Mouse (Mus musculus): ENCODE measurements around the gene Med12l. TPM values are rescaled to one million over a fixed set of nuclear protein-coding genes. Genes with fewer than 3 reads are reported as not detected.
A peak's percentile ranks its signal among the peaks of the same experiment; 100 is the strongest.

The Med12l gene
- polyA plus RNA-seq, 1 experiment from 2014 or later: 2.3 TPM

DNA sequence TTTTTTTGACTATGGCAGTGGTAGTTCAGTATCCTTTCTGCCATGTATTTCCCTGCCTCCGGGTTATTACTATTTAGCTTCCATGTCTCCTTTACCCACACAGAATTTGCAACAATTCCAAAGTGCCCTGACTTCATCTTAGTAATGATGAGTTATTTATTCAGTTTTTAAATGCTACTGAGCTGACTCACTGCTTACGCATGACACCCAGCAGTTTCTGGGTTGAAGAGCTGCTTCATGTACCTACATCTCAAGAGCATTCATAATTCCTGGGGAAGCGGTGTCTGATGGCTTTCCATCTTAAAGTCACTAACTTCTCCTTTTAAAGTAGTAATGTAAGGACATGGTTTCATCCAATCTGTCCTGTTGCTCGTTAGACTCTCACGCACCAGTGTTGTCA is 299.3 kb downstream of the Med12l start:
- WGBS: 96% methylated on average over 5 of the region's 5 CpGs
- no peaks in the 10 kb centered on the region for H3K27me3 ChIP-seq (ENCODE audit: low read depth, poor library complexity, severe bottlenecking)
- no peak overlapping the region for H3K27ac ChIP-seq (replicated peaks)
- H3K9me3 ChIP-seq (replicated peaks): no peaks in the 10 kb centered on the region
- DNase-seq (ENCODE audit: low spot score): no peak
- H3K4me3 ChIP-seq: no peak overlapping the region
- H3K4me1 ChIP-seq: no peaks in the 10 kb centered on the region
- H3K36me3 ChIP-seq: no peaks in the 10 kb centered on the region

DNA sequence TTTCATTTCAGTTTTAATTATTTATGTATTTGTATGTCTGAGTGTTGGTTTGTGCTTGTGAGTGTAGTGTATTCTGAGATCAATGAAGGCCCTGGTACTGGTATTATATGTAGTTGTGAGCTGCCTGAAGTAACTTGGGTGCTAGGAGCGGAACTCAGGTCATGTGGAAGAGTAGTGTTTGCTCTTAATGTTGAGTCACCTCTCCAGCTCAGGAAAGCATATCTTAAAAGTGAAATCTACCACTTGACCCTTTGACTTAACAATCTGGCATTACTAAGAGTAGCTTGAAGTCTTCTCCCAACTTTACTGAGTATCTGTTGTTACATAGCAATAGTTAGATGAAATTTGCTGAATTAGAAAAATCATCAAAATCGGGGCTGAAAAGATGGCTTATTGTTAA is 299.9 kb downstream of the Med12l start:
- H3K36me3 ChIP-seq: no peaks in the 10 kb centered on the region
- H3K4me1 ChIP-seq: no peaks in the 10 kb centered on the region
- H3K27me3 ChIP-seq (ENCODE audit: low read depth, poor library complexity, severe bottlenecking): no peaks in the 10 kb centered on the region
- H3K9me3 ChIP-seq (replicated peaks): no peaks in the 10 kb centered on the region
- no peak overlapping the region for H3K4me3 ChIP-seq
- DNase-seq (ENCODE audit: low spot score): no peak
- no peak overlapping the region for H3K27ac ChIP-seq (replicated peaks)
- 90% methylated on average over 2 of the region's 2 CpGs for WGBS

DNA sequence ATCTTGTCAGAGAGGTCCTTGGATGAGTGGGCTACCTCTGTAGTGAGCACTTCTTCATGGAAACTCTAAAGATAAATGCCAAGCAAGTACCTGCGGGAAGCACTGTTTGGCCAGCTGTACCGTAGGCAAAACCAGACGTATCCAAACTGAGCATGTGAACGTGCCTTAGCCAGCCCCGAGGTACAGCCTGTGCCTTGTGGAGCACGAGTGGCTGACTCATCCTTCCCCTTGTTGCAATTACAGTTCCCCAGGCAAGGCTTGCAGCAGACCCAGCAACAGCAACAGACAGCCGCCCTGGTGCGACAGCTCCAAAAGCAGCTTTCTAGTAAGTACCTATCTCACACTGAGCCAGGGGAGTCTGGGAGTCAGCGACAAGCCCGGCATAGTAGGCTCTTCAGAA is 307.0 kb downstream of the Med12l start:
- Histone ChIP-seq H3K4me3 (no peak overlapping the region), H3K36me3 (peaks cover 2% of the 10 kb centered on the region; the same call in 1 of the 2 replicates), H3K9me3 (replicated peaks) (no peaks in the 10 kb centered on the region), H3K4me1 (no peaks in the 10 kb centered on the region), H3K27ac (replicated peaks) (no peak overlapping the region), H3K27me3 (ENCODE audit: low read depth, poor library complexity, severe bottlenecking) (no peaks in the 10 kb centered on the region)
- WGBS: 93% methylated on average over 10 of the region's 10 CpGs
- no peak for DNase-seq (ENCODE audit: low spot score)

DNA sequence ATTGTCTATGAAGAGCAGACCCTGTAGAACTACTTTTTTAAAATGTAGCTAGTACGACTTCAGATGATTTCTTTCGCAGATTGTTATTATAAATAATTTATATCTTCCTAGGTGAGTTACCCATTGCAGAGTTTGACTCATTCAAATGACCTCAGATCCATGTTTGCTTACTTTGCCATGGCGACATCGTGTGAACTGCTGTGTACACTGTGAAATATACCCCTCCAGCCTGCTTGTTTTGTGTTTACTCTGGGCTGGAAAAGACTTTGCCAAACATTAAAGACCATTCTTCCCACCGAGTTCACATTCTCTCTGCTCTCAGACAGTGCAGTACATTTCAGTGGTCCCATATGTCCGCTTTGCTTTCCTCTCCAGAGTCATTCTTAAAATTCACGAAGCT is 310.5 kb downstream of the Med12l start:
- WGBS: 83% methylated on average over 7 of the region's 7 CpGs
- H3K36me3 ChIP-seq: peaks cover 23% of the 10 kb centered on the region

DNA sequence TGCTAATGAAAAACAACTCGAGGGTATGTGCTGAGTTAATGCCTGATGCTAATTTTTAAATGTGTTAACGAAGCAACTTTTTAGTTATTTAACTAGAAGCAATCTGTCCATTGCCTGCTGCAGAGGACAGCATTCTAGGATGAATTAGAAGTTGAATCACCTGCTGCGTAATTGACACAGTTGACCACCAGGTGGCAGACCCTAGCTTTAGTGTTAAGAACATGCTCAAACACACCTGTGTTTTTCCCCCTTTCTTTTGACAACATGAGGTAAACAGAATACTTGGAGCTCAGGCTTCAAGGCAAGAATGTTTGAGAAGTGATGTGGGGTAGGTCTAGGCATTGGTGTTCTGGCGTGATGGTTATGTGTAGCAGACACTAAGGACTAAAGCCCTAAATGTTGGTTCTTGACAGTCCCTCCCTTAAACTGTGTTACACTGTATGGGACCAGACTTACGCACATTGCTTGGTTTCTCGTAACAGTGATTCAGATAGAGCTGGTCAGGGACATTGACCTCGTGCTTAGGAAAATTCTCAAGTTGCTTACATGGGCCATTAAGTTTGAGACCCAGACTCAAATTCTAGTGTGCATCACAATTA is 315.8 kb downstream of the Med12l start:
- Histone ChIP-seq H3K27me3 (ENCODE audit: low read depth, poor library complexity, severe bottlenecking) (no peaks in the 10 kb centered on the region), H3K4me1 (no peaks in the 10 kb centered on the region), H3K4me3 (no peak overlapping the region), H3K9me3 (replicated peaks) (no peaks in the 10 kb centered on the region), H3K27ac (replicated peaks) (no peak overlapping the region), H3K36me3 (peaks cover 30% of the 10 kb centered on the region)
- peak; percentile 30 for DNase-seq (ENCODE audit: low spot score)
- 47% methylated on average over 7 of the region's 7 CpGs for WGBS

More for the DNA sequence above, 310.5 kb downstream of the Med12l start:
- Histone ChIP-seq H3K27ac (replicated peaks) (no peak overlapping the region), H3K9me3 (replicated peaks) (no peaks in the 10 kb centered on the region), H3K4me1 (no peaks in the 10 kb centered on the region), H3K27me3 (ENCODE audit: low read depth, poor library complexity, severe bottlenecking) (no peaks in the 10 kb centered on the region), H3K4me3 (no peak overlapping the region)
- DNase-seq (ENCODE audit: low spot score): no peak

DNA sequence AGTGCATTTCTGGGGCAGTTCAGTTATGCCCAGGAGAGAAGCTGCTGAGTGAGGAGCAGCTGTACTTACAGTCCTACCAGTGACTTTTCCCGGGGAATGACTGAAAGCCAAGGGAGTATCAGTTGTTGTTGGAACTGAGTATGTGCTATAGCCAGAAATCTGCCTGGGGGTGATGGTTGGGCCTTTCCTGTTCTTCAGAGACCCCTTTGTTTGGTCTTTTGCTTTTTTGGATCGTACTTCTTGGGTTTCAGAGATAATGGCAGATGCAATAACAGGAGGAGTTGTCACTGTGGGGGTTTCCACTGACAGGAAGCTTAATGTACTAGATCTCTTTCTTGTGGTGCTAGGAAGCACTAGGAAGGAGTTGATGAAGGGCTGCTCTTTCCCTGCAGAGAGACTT is 322.9 kb downstream of the Med12l start:
- H3K9me3 ChIP-seq (replicated peaks): no peaks in the 10 kb centered on the region
- H3K27ac ChIP-seq (replicated peaks): no peak overlapping the region
- DNase-seq (ENCODE audit: low spot score): no peak
- H3K27me3 ChIP-seq (ENCODE audit: low read depth, poor library complexity, severe bottlenecking): no peaks in the 10 kb centered on the region
- H3K4me1 ChIP-seq: no peaks in the 10 kb centered on the region
- no peak overlapping the region for H3K4me3 ChIP-seq
- WGBS: 92% methylated on average over 2 of the region's 2 CpGs
- H3K36me3 ChIP-seq: peaks cover 28% of the 10 kb centered on the region

DNA sequence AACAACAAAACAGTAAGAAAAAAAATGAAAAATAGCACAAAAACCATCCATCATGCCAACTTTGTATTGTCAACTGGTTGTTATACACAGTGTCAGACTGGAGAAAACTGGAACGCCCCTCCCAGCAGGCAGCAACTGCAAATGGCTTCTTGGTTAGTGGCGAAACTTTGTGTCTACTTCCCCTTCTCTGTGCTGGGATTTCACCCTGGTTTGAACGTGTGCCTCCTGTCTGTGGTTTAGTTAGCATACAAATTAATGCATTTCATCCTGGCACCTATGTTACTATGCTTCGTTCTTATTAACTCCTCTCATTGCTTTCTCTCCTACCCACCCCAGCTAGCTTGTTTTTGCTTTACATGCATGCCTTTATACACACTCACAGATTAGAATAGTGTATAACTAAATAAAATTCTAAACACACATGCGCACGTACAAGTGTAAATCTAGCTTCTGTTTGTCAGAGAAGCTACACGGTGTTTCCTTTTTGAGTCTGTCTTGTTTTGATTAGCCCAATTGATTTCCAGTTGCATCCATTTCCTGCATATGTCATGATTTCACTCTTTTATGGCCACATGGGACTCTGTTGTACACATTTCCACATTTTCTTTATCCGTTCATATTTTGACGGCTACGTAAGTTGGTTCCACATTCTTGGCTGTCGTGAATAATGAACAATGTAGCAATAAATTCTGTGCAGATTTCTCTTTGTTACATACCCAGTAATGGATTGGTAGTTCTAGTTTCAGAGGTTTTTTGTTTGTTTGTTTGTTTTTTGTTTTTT is 336.2 kb downstream of the Med12l start:
- no peak overlapping the region for H3K27ac ChIP-seq (replicated peaks)
- no peak overlapping the region for H3K4me3 ChIP-seq
- 91% methylated on average over 11 of the region's 11 CpGs for WGBS
- H3K4me1 ChIP-seq: peaks cover 13% of the 10 kb centered on the region
- no peak for DNase-seq (ENCODE audit: low spot score)
- H3K9me3 ChIP-seq (replicated peaks): no peaks in the 10 kb centered on the region
- no peaks in the 10 kb centered on the region for H3K36me3 ChIP-seq
- H3K27me3 ChIP-seq (ENCODE audit: low read depth, poor library complexity, severe bottlenecking): no peaks in the 10 kb centered on the region

DNA sequence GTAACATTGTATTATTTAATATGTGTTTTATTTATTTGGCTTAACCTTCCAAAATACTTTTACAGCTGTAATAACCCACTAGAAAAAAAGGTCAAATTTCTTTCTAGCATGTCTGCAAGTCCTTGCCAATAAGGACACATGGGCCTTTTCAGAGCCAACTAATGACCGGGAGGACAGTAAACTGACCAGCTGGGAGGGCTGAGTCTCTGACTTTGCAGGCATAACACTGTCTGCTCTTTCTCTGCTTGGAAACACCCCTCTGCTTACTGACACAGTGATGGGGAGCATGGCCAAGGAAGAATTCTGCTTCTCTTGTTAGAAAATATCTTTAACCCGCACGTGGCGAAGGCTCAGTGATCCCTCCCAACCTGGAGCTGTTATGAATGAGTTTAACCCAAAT is 337.4 kb downstream of the Med12l start:
- Histone ChIP-seq H3K4me3 (peak overlapping the region; percentile 65), H3K4me1 (peaks cover 13% of the 10 kb centered on the region), H3K27me3 (ENCODE audit: low read depth, poor library complexity, severe bottlenecking) (no peaks in the 10 kb centered on the region), H3K9me3 (replicated peaks) (no peaks in the 10 kb centered on the region), H3K27ac (replicated peaks) (no peak overlapping the region), H3K36me3 (no peaks in the 10 kb centered on the region)
- WGBS: 75% methylated on average over 4 of the region's 4 CpGs
- DNase-seq (ENCODE audit: low spot score): no peak

DNA sequence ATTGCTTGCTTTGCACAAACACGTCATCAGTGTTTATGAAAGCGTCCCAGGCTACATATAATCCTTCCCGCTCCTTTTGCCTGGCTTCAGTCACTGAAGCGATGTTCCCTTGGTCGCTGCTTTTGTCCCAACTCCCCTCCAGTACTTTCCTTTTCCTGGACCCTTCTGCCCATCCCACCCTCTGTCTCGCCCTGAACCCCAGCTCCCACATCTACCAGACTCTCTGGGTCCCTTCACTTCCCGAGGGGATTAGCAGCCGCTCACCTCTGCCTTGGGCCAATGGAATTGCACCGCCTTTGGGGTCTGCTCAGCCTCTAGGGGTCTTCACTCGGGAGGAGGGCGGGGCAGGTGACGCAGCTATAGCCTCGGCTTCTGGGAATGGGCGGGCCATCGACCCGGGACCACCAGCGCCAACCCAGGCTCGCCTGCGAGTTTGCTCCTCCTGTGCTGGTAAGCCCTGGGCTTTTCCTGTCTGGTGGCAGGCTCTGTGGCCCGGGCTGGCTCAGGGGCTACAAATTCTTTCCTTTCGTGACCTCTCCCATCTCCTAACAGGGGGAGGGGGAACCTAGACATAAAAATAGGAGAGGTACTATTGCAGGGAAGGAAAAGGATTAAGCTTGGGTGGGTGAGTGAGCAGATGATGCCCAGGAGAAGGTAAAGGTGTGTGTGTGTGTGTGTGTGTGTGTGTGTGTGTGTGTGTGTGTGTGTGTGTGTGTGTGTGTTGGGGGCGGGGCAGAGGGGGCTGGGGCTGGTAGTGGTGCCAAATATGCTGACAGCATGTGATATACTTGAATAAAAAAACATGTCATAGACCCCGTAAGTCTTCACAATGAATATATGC is 338.7 kb downstream of the Med12l start, which contains the start of gene Igsf10:
Gene Igsf10 (minus strand): TSS at position 330 of the 841 bp plus-strand sequence.
- no peaks in the 10 kb centered on the region for H3K27me3 ChIP-seq (ENCODE audit: low read depth, poor library complexity, severe bottlenecking)
- peak within 1 kb of the TSS; percentile 65 for H3K4me3 ChIP-seq
- H3K27ac ChIP-seq (replicated peaks): peak within 1 kb of the TSS; percentile 85
- no peaks in the 10 kb centered on the region for H3K36me3 ChIP-seq
- H3K4me1 ChIP-seq: peaks cover 13% of the 10 kb centered on the region
- DNase-seq (ENCODE audit: low spot score): peak; percentile 90
- WGBS: 3% methylated on average over 22 of the region's 23 CpGs
- no peaks in the 10 kb centered on the region for H3K9me3 ChIP-seq (replicated peaks)

DNA sequence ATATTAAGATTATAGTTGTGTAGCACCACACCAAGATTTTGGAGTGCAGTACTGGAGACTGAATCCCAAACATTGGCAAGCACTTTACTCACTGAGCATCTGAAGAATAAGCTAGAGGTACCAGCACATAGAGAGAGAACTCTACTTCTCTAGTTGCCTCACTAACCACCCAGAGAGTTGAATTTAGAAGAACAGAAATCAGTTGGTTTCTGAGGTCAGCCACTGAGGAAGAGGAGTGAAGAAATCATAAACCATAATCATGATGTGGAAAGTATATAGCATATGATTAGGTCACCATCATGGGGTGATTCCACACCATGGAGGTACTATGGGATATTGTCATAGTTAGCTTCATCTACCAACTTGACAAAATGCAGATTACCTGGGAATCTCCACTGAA is 346.1 kb downstream of the Med12l start:
- Histone ChIP-seq H3K36me3 (no peaks in the 10 kb centered on the region), H3K9me3 (replicated peaks) (no peaks in the 10 kb centered on the region), H3K27me3 (ENCODE audit: low read depth, poor library complexity, severe bottlenecking) (no peaks in the 10 kb centered on the region), H3K4me1 (no peaks in the 10 kb centered on the region), H3K4me3 (no peak overlapping the region), H3K27ac (replicated peaks) (no peak overlapping the region)
- no peak for DNase-seq (ENCODE audit: low spot score)

DNA sequence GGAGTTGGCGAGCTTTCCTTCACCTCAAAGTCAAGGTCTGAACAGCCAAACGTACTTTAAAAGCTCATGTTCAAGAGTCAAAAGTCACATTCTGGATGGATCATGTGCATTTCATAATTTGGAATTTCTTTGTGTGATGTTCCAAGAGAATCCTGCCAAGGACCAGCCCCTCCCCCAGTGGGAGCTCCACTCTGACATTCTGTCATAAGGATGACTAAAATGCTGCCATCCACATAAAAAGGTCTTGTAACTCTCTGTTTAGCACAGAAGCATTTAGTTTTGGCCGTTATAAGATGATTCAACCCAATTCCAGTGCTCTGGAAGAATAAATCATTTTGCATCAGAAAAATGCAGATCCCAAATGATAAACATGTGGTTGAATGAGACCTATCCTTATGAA is 348.5 kb downstream of the Med12l start:
- no peak for DNase-seq (ENCODE audit: low spot score)
- H3K9me3 ChIP-seq (replicated peaks): no peaks in the 10 kb centered on the region
- H3K27me3 ChIP-seq (ENCODE audit: low read depth, poor library complexity, severe bottlenecking): no peaks in the 10 kb centered on the region
- no peaks in the 10 kb centered on the region for H3K4me1 ChIP-seq
- 92% methylated on average over 3 of the region's 3 CpGs for WGBS
- no peak overlapping the region for H3K27ac ChIP-seq (replicated peaks)
- no peaks in the 10 kb centered on the region for H3K36me3 ChIP-seq
- H3K4me3 ChIP-seq: no peak overlapping the region

DNA sequence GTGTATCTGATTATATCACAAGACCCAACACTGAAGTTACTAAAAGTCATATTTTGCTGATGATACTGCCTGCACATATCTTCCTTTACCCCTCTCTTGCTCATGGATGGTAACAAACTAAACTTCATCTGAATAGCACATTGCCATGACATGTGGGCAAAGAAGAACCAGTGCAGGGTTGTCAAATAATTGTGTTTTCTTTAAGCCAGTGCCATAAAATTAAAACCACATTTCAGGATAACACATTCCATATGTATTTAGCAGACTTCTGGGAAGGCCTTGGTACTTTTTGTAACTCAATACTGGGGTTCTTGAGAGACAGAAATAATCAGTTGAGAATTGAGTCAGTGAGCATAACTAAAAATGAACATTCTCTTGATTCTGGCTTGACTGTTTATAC is 354.5 kb downstream of the Med12l start:
- no peaks in the 10 kb centered on the region for H3K27me3 ChIP-seq (ENCODE audit: low read depth, poor library complexity, severe bottlenecking)
- H3K9me3 ChIP-seq (replicated peaks): no peaks in the 10 kb centered on the region
- H3K4me1 ChIP-seq: no peaks in the 10 kb centered on the region
- H3K4me3 ChIP-seq: no peak overlapping the region
- no peak for DNase-seq (ENCODE audit: low spot score)
- H3K27ac ChIP-seq (replicated peaks): no peak overlapping the region
- no peaks in the 10 kb centered on the region for H3K36me3 ChIP-seq

DNA sequence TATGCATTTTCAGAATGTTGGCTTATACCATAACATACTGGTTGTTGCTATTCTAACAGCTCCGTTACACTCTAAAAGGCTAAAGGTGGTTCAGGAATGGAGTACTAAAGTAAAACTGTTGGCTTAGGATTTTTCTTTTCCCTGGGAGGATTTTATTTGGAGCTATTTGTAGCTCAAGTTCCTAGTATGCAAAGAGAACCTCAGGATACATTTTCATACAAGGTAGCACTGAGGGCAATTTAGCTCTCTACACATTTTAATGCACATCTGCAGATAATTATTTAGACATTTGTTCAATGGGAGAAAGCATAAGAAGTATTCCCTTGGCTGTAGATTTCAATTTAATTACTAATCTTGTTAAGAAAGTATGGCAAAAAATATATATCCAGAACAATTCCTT is 356.3 kb downstream of the Med12l start:
- no peaks in the 10 kb centered on the region for H3K36me3 ChIP-seq
- 90% methylated on average over 1 of the region's 1 CpGs for WGBS
- H3K27ac ChIP-seq (replicated peaks): no peak overlapping the region
- H3K9me3 ChIP-seq (replicated peaks): no peaks in the 10 kb centered on the region
- no peak for DNase-seq (ENCODE audit: low spot score)
- H3K27me3 ChIP-seq (ENCODE audit: low read depth, poor library complexity, severe bottlenecking): no peaks in the 10 kb centered on the region
- H3K4me1 ChIP-seq: no peaks in the 10 kb centered on the region
- no peak overlapping the region for H3K4me3 ChIP-seq

Data from midbrain, embryonic 10.5 days (tissue).